Mouse (Mus musculus) ES-E14 (cell line): Measurements from ENCODE around the gene Grifin. TPM values are rescaled to one million over a fixed set of nuclear protein-coding genes. Genes with fewer than 3 reads are reported as not detected.

ENCODE experiments used
- DNase-seq: peaks from one replicate; pipeline ENCODE4 v3.0.0-alpha.2; 2013; ENCODE audit warnings: low read depth, low spot score
- H3K27ac ChIP-seq: 2 replicates; pipeline ENCODE4 v1.5.1; 2012; ENCODE audit warnings: low read depth, mild to moderate bottlenecking, low read length, moderate library complexity, mixed read lengths; ENCODE audit not compliant: poor library complexity, insufficient read depth, severe bottlenecking
- H3K36me3 ChIP-seq: 2 replicates; pipeline ENCODE4 v1.6.1; 2012; ENCODE audit warnings: mild to moderate bottlenecking, low read length, moderate library complexity, mixed read lengths; ENCODE audit not compliant: control insufficient read depth, poor library complexity, insufficient read depth, severe bottlenecking
- H3K4me1 ChIP-seq, 2 experiments: fragments of 150-350 bp in 1 of 2; sonication (generic) in 1 of 2; 2 replicates each; pipeline ENCODE4 v1.6.1; 2012; ENCODE audit warnings: low read length in 2 of 2, mild to moderate bottlenecking in 1 of 2, mixed read lengths in 1 of 2; ENCODE audit not compliant: control insufficient read depth in 2 of 2, insufficient read depth in 2 of 2, poor library complexity in 1 of 2
- H3K4me3 ChIP-seq, 2 experiments: fragments of 150-350 bp in 1 of 2; sonication (generic) in 1 of 2; 2 replicates each; pipeline ENCODE4 v1.5.1; 2012; ENCODE audit warnings: low read length in 2 of 2, low read depth in 1 of 2, mild to moderate bottlenecking in 1 of 2, mixed read lengths in 1 of 2; ENCODE audit not compliant: insufficient read depth in 1 of 2, poor library complexity in 1 of 2, severe bottlenecking in 1 of 2
- H3K9ac ChIP-seq: 2 replicates; pipeline ENCODE4 v1.6.1; 2012; ENCODE audit warnings: low read depth, mild to moderate bottlenecking, low read length, mixed read lengths; ENCODE audit not compliant: poor library complexity, insufficient read depth, severe bottlenecking
- H3K9me3 ChIP-seq: fragments of 150-350 bp; sonication (generic); 2 replicates; pipeline ENCODE4 v1.6.1; 2012; ENCODE audit warnings: low read depth, mild to moderate bottlenecking, low read length; ENCODE audit not compliant: control insufficient read depth, insufficient read depth
- CHD2 ChIP-seq: IDR thresholded peaks from 2 replicates; pipeline ENCODE4 v1.6.1; 2014; ENCODE audit warnings: mild to moderate bottlenecking, low read depth, low read length, inconsistent platforms
- HCFC1 ChIP-seq: IDR thresholded peaks from 2 replicates; pipeline ENCODE4 v1.6.1; 2012; ENCODE audit warnings: low read length, inconsistent platforms, borderline replicate concordance; ENCODE audit not compliant: insufficient read depth
- MAFK ChIP-seq: IDR thresholded peaks from 2 replicates; pipeline ENCODE4 v1.6.1; 2014; ENCODE audit warnings: mild to moderate bottlenecking, low read depth, low read length, inconsistent platforms; ENCODE audit not compliant: insufficient read depth
- ZC3H11A ChIP-seq: IDR thresholded peaks from 2 replicates; pipeline ENCODE4 v1.6.1; 2012; ENCODE audit warnings: low read depth, mild to moderate bottlenecking, inconsistent platforms, low read length, borderline replicate concordance
- ZNF384 ChIP-seq: IDR thresholded peaks from 2 replicates; pipeline ENCODE4 v1.6.1; 2012; ENCODE audit warnings: low read depth, low read length, inconsistent platforms
- in situ Hi-C, 2 experiments: fragments of 600-800 bp; cut with MboI; formaldehyde crosslinking; loops; one replicate each; pipeline ENCODE4 v1.15.1; 2025; ENCODE audit warnings: low sequenced_read_pairs in 2 of 2, inconsistent platforms in 1 of 2; ENCODE audit not compliant: unreplicated experiment in 2 of 2
- total RNA-seq: library from RNA; depleted of rRNA; stranded (reverse); fragments of 300-350 nt; gene quantifications from 2 replicates; pipeline ENCODE4 v1.2.3, GENCODE M21; 2012

Grifin gene
- total RNA-seq, 1 experiment: 0.89 TPM

GRCm38 (mm10) chr5:140556859-140557258 is 8.0 kb downstream of the Grifin start:
- Histone ChIP-seq H3K36me3 (no peaks in the 10 kb centered on the region), H3K9ac (no peak overlapping the region), H3K9me3 (no peaks in the 10 kb centered on the region), H3K27ac (no peak overlapping the region), H3K4me1 (peaks cover 0 to 4% of the 10 kb centered on the region in 2 experiments; a peak in 1 of 4 replicates), H3K4me3 (no peak overlapping the region)
- no peak for DNase-seq
- in situ Hi-C loops: no loop called here
- TF ChIP-seq ZC3H11A (no peak), CHD2 (no peak), ZNF384 (no peak), MAFK (no peak), HCFC1 (no peak)

- no peak for TF ChIP-seq ZC3H11A
- TF ChIP-seq MAFK: no peak
- no peak for TF ChIP-seq CHD2
- TF ChIP-seq HCFC1: no peak
- no peak for TF ChIP-seq ZNF384
- Histone ChIP-seq H3K4me3 (no peak overlapping the region), H3K9me3 (no peaks in the 10 kb centered on the region), H3K27ac (no peak overlapping the region), H3K9ac (no peak overlapping the region), H3K36me3 (no peaks in the 10 kb centered on the region), H3K4me1 (peaks cover 3 to 10% of the 10 kb centered on the region in 2 experiments; a peak in 2 of 4 replicates)
- no peak for DNase-seq
- in situ Hi-C loops: no loop called here
Measured at GRCm38 (mm10) chr5:140553719-140554118, 11.2 kb downstream of the Grifin start.

- no peaks in the 10 kb centered on the region for H3K9me3 ChIP-seq
- 0 out of 4 replicates have a peak overlapping the region, but pooled peaks have one; percentile 11 to 19 for H3K4me3 ChIP-seq
- peaks cover 3 to 11% of the 10 kb centered on the region in 2 experiments; a peak in 2 of 4 replicates for H3K4me1 ChIP-seq
- in situ Hi-C loops: loop anchor here in 1 of 2 experiments (10.0 kb wide), 1 partner anchor 65 kb away; no protein-coding TSS in a partner anchor
- H3K27ac ChIP-seq: peak overlapping the region; percentile 23
- TF ChIP-seq MAFK: peak; percentile 84
- TF ChIP-seq ZNF384: no peak
- TF ChIP-seq CHD2: no peak
- no peak overlapping the region for H3K9ac ChIP-seq
- peak; percentile 75 for DNase-seq
- H3K36me3 ChIP-seq: no peaks in the 10 kb centered on the region
Measured at GRCm38 (mm10) chr5:140549306-140550047, 15.4 kb downstream of the Grifin start.

- DNase-seq: no peak
- Histone ChIP-seq H3K4me1 (peaks cover 3 to 7% of the 10 kb centered on the region in 2 experiments; a peak in 2 of 4 replicates), H3K4me3 (no peak overlapping the region), H3K9me3 (no peaks in the 10 kb centered on the region), H3K36me3 (no peaks in the 10 kb centered on the region), H3K9ac (no peak overlapping the region), H3K27ac (no peak overlapping the region)
- TF ChIP-seq HCFC1 (no peak), ZC3H11A (no peak), CHD2 (no peak), MAFK (no peak), ZNF384 (no peak)
- in situ Hi-C loops: loop anchor here in 1 of 2 experiments (10.0 kb wide), 1 partner anchor 68 kb away; no protein-coding TSS in a partner anchor
Measured at GRCm38 (mm10) chr5:140546332-140546731, 18.5 kb downstream of the Grifin start.
